Mouse (Mus musculus) ES-E14 (cell line): ENCODE data around the gene Dnah14. TPM values are rescaled to one million over a fixed set of nuclear protein-coding genes. Genes with fewer than 3 reads are reported as not detected.

Experiments
- DNase-seq: peaks from one replicate; pipeline ENCODE4 v3.0.0-alpha.2; 2013; ENCODE audit warnings: low read depth, low spot score
- H3K27ac ChIP-seq: 2 replicates; pipeline ENCODE4 v1.5.1; 2012; ENCODE audit warnings: low read depth, mild to moderate bottlenecking, low read length, moderate library complexity, mixed read lengths; ENCODE audit not compliant: poor library complexity, insufficient read depth, severe bottlenecking
- H3K36me3 ChIP-seq: 2 replicates; pipeline ENCODE4 v1.6.1; 2012; ENCODE audit warnings: mild to moderate bottlenecking, low read length, moderate library complexity, mixed read lengths; ENCODE audit not compliant: control insufficient read depth, poor library complexity, insufficient read depth, severe bottlenecking
- H3K4me1 ChIP-seq, 2 experiments: fragments of 150-350 bp in 1 of 2; sonication (generic) in 1 of 2; 2 replicates each; pipeline ENCODE4 v1.6.1; 2012; ENCODE audit warnings: low read length in 2 of 2, mild to moderate bottlenecking in 1 of 2, mixed read lengths in 1 of 2; ENCODE audit not compliant: control insufficient read depth in 2 of 2, insufficient read depth in 2 of 2, poor library complexity in 1 of 2
- H3K4me3 ChIP-seq, 2 experiments: fragments of 150-350 bp in 1 of 2; sonication (generic) in 1 of 2; 2 replicates each; pipeline ENCODE4 v1.5.1; 2012; ENCODE audit warnings: low read length in 2 of 2, low read depth in 1 of 2, mild to moderate bottlenecking in 1 of 2, mixed read lengths in 1 of 2; ENCODE audit not compliant: insufficient read depth in 1 of 2, poor library complexity in 1 of 2, severe bottlenecking in 1 of 2
- H3K9ac ChIP-seq: 2 replicates; pipeline ENCODE4 v1.6.1; 2012; ENCODE audit warnings: low read depth, mild to moderate bottlenecking, low read length, mixed read lengths; ENCODE audit not compliant: poor library complexity, insufficient read depth, severe bottlenecking
- H3K9me3 ChIP-seq: fragments of 150-350 bp; sonication (generic); 2 replicates; pipeline ENCODE4 v1.6.1; 2012; ENCODE audit warnings: low read depth, mild to moderate bottlenecking, low read length; ENCODE audit not compliant: control insufficient read depth, insufficient read depth
- CHD2 ChIP-seq: IDR thresholded peaks from 2 replicates; pipeline ENCODE4 v1.6.1; 2014; ENCODE audit warnings: mild to moderate bottlenecking, low read depth, low read length, inconsistent platforms
- HCFC1 ChIP-seq: IDR thresholded peaks from 2 replicates; pipeline ENCODE4 v1.6.1; 2012; ENCODE audit warnings: low read length, inconsistent platforms, borderline replicate concordance; ENCODE audit not compliant: insufficient read depth
- MAFK ChIP-seq: IDR thresholded peaks from 2 replicates; pipeline ENCODE4 v1.6.1; 2014; ENCODE audit warnings: mild to moderate bottlenecking, low read depth, low read length, inconsistent platforms; ENCODE audit not compliant: insufficient read depth
- ZC3H11A ChIP-seq: IDR thresholded peaks from 2 replicates; pipeline ENCODE4 v1.6.1; 2012; ENCODE audit warnings: low read depth, mild to moderate bottlenecking, inconsistent platforms, low read length, borderline replicate concordance
- ZNF384 ChIP-seq: IDR thresholded peaks from 2 replicates; pipeline ENCODE4 v1.6.1; 2012; ENCODE audit warnings: low read depth, low read length, inconsistent platforms
- in situ Hi-C, 2 experiments: fragments of 600-800 bp; cut with MboI; formaldehyde crosslinking; loops; one replicate each; pipeline ENCODE4 v1.15.1; 2025; ENCODE audit warnings: low sequenced_read_pairs in 2 of 2, inconsistent platforms in 1 of 2; ENCODE audit not compliant: unreplicated experiment in 2 of 2
- total RNA-seq: library from RNA; depleted of rRNA; stranded (reverse); fragments of 300-350 nt; gene quantifications from 2 replicates; pipeline ENCODE4 v1.2.3, GENCODE M21; 2012

Dnah14 gene
- total RNA-seq, 1 experiment, result 1.9 TPM

DNA sequence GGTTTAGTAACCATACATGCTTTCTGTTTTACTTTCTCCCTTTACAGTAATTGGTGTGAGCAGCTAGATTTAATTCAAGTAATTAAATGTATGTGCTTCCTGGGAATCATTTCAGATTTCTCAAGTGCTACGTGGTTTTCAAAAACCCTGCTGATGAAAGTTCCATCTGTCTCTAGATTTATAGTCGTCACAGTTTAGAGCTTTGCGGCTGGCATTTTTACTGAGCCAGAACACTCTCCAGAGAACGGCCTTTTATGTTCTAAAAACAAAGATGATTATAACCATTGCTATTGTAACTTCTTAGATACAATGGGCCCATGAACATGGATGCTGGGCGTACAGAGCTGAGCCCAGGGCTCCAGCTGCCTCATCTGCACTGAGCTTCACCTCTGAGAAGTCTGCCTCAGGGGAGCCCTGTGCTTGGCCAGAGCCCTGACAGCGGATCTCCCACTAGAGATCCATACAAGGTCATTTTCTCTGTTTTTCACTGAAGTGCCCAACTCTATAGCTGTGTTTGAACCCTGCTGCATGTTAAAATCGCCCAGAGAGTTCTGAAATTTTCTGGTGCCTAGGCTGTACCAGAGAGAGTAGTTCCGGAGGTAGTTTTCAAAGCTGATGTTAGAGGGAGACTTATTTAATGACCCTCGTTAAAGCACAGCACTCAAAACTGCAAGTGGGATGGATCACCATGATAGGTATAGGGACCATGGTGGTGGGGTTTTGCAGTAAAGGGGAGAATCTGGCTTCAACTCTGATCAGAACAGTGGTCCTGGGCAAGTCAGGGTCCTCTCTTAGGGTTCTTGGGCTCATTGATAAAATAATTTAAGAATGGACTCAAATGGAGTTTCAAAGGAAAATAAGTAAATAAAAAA is 15.2 kb upstream of the Dnah14 start:
- Histone ChIP-seq H3K4me3 (no peak overlapping the region), H3K36me3 (no peaks in the 10 kb centered on the region), H3K27ac (no peak overlapping the region), H3K4me1 (no peaks in the 10 kb centered on the region), H3K9me3 (no peaks in the 10 kb centered on the region), H3K9ac (no peak overlapping the region)
- TF ChIP-seq MAFK, result no peak
- in situ Hi-C loops, result no loop called here
- no peak for DNase-seq

DNA sequence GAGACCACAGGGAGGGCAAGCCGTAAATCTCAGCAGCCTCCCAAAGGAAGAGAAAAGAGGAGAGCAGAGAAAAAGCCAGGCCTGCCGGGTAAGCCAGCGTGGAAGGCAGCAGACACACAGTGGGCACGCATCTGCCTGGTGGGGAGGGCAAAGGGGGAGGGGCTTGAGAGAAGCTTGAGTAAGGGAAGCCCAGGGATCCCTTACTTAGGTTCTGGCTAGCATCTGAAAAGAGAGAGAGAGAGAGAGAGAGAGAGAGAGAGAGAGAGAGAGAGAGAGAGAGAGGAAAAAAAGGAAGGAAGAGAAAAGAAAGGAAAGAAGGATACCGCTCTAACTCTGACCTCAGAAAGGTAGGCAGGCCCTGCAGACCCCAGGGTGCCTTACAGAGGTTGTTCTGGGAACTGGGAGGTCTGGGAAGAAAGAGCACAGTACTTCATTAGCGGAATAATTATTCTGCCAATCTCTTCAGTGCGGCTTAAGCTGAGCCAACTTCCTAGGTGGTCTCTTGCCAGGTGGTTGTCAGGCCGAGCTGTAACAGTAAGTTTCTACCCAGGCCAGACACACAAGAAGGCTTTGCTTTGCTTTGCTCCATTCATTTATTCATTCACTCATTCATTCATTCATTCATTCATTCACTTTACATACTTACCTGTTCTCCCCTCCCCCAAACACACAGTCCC is 14.5 kb upstream of the Dnah14 start:
- H3K4me1 ChIP-seq, result no peaks in the 10 kb centered on the region
- in situ Hi-C loops, result no loop called here
- no peak for DNase-seq
- H3K9ac ChIP-seq, result no peak overlapping the region
- TF ChIP-seq ZNF384, result no peak
- no peak for TF ChIP-seq HCFC1
- TF ChIP-seq CHD2, result no peak
- TF ChIP-seq ZC3H11A, result no peak
- no peak for TF ChIP-seq MAFK
- no peak overlapping the region for H3K4me3 ChIP-seq
- H3K9me3 ChIP-seq, result no peaks in the 10 kb centered on the region
- no peak overlapping the region for H3K27ac ChIP-seq
- no peaks in the 10 kb centered on the region for H3K36me3 ChIP-seq

DNA sequence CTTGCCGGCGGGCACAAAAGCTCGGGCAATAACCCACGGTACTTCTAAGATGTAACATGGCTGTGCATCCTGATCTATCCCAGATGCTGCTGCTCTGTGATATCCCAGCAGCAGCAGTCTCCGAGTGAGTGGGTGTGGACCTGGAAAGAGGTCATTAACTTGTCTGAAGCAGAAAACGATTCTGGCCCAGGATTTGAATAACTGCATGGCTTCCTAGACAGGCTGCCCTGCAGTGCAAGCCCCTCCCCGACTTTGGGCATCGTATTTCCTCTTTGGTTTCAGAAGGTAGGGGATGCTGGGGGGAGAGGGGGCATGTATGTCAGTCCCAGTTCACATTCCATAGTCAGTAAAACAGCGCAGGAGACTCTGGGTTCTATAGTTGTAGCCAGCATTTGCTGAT is 6.9 kb upstream of the Dnah14 start:
- Histone ChIP-seq H3K4me1 (no peaks in the 10 kb centered on the region), H3K4me3 (no peak overlapping the region), H3K9me3 (no peaks in the 10 kb centered on the region), H3K36me3 (no peaks in the 10 kb centered on the region), H3K27ac (no peak overlapping the region), H3K9ac (no peak overlapping the region)
- in situ Hi-C loops, result no loop called here
- no peak for TF ChIP-seq HCFC1
- no peak for TF ChIP-seq CHD2
- TF ChIP-seq MAFK, result no peak
- TF ChIP-seq ZNF384, result no peak
- TF ChIP-seq ZC3H11A, result no peak
- DNase-seq, result no peak

DNA sequence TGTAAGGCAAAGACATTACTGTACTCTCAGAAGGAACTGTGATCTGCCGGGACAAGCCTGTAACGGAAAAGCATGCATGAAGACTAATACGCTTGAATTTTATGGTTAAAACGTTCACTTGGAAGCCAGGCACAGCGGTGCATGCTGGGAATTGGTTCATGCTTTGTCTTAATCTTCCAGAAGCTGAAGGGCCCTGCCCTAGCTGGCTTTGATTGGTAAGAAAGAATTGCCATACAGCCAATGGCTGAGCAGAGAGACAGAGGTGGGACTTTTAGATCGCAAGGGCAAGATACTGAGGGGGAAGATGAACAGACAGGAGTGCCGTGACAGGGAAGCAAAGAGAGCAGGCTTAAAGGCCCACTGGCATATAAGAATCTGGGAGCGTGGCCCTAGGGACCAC is 6.8 kb downstream of the Dnah14 start:
- TF ChIP-seq CHD2 (no peak), ZNF384 (no peak), HCFC1 (no peak), ZC3H11A (no peak), MAFK (no peak)
- no peak overlapping the region for H3K27ac ChIP-seq
- in situ Hi-C loops, result no loop called here
- no peaks in the 10 kb centered on the region for H3K36me3 ChIP-seq
- no peak overlapping the region for H3K4me3 ChIP-seq
- no peak overlapping the region for H3K9ac ChIP-seq
- no peak for DNase-seq
- H3K4me1 ChIP-seq, result no peaks in the 10 kb centered on the region
- H3K9me3 ChIP-seq, result no peaks in the 10 kb centered on the region

DNA sequence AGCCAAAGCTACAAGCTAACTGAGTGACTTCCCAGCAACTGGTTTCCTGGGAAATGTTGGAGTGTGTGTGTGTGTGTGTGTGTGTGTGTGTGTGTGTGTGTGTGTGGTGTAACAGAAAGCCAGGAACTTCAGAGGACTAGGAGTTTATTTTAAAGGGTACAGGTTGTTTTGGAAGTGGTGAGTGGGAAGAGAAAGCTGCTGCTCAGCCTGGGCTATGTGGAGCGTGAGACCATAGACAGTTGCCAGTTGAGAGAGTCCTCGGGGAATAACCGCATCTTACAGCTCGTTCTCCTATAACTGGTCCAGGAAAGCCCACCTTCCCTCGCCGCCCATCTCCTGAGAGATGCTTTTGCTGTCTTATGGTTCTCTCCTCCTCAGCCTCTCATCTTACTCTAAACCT is 12.8 kb downstream of the Dnah14 start:
- H3K4me1 ChIP-seq, result no peaks in the 10 kb centered on the region
- no peak overlapping the region for H3K9ac ChIP-seq
- in situ Hi-C loops, result no loop called here
- H3K9me3 ChIP-seq, result no peaks in the 10 kb centered on the region
- H3K27ac ChIP-seq, result no peak overlapping the region
- no peak overlapping the region for H3K4me3 ChIP-seq
- no peak for DNase-seq
- TF ChIP-seq HCFC1, result no peak
- TF ChIP-seq ZNF384, result no peak
- TF ChIP-seq CHD2, result no peak
- no peak for TF ChIP-seq MAFK
- no peak for TF ChIP-seq ZC3H11A
- no peaks in the 10 kb centered on the region for H3K36me3 ChIP-seq
